Mouse (Mus musculus): ENCODE data around the gene Sufu. TPM values are rescaled to one million over a fixed set of nuclear protein-coding genes. Genes with fewer than 3 reads are reported as not detected.
A peak's percentile ranks its signal among the peaks of the same experiment; 100 is the strongest.

The Sufu gene
- total and polyA plus RNA-seq, 3 experiments = 11.4 to 42.5 TPM; not detected in 1

GRCm38 (mm10) chr19:46501401-46502068, 104.8 kb downstream of the Sufu start, which contains the start of gene Trim8 (continued):
- TF ChIP-seq E2F4 (IDR thresholded peaks at IDR 0.05; ENCODE audit: borderline replicate concordance, low read depth, low read length) (no peak), MEF2A (IDR thresholded peaks at IDR 0.05; ENCODE audit: extremely low read depth, insufficient replicate concordance, low read depth, low read length, poor library complexity, severe bottlenecking) (no peak), HCFC1 (IDR thresholded peaks at IDR 0.05; ENCODE audit: low read depth, low read length) (0 out of 2 replicates have a peak, but pooled peaks have one; percentile 39)

GRCm38 (mm10) chr19:46502069-46502455, 105.4 kb downstream of the Sufu start:
- DNase-seq (ENCODE audit: low read depth, low spot score) = peak; percentile 81
- H3K4me1 ChIP-seq (ENCODE audit: control insufficient read depth in 1 of 2, insufficient read depth in 2 of 2, low read length in 2 of 2) = peaks cover 5 to 28% of the 10 kb centered on the region in 2 experiments; a peak in 3 of 4 replicates

GRCm38 (mm10) chr19:46502471-46503166, 105.9 kb downstream of the Sufu start:
- Histone ChIP-seq H3K9ac (ENCODE audit: control insufficient read depth, low read depth, low read length, poor library complexity, severe bottlenecking) (peak overlapping the region; percentile 97), H3K4me1 (ENCODE audit: control insufficient read depth in 1 of 2, insufficient read depth in 2 of 2, low read length in 2 of 2) (peaks cover 5 to 28% of the 10 kb centered on the region in 2 experiments; a peak in 3 of 4 replicates), H3K4me3 (ENCODE audit: control insufficient read depth in 1 of 2, insufficient read depth in 1 of 2, low read depth in 2 of 2, low read length in 2 of 2) (peak overlapping the region; percentile 76 to 82), H3K9me3 (replicated peaks; ENCODE audit: insufficient read depth, low read length) (no peaks in the 10 kb centered on the region), H3K27ac (ENCODE audit: control insufficient read depth, low read depth, low read length) (peak overlapping the region; percentile 90), H3K27me3 (ENCODE audit: control insufficient read depth in 1 of 2, insufficient read depth in 2 of 2, low read length in 2 of 2) (no peaks in the 10 kb centered on the region), H3K79me2 (ENCODE audit: control insufficient read depth, insufficient read depth, low read length, poor library complexity) (peaks cover 68% of the 10 kb centered on the region), H3K36me3 (ENCODE audit: control insufficient read depth in 1 of 2, insufficient read depth in 2 of 2, low read length in 2 of 2) (peaks cover 2 to 18% of the 10 kb centered on the region in 2 experiments; a peak in 3 of 4 replicates)
- DNase-seq (ENCODE audit: low read depth, low spot score) = peak; percentile 97
- TF ChIP-seq USF1 (IDR thresholded peaks at IDR 0.05; ENCODE audit: low read depth, low read length) (0 out of 2 replicates have a peak, but pooled peaks have one; percentile 8), CTCF (IDR thresholded peaks at IDR 0.05 in 2 of 3, conservative IDR thresholded peaks at IDR 0.05 in 1 of 3; ENCODE audit: control insufficient read depth in 1 of 3, insufficient read depth in 1 of 3, low read depth in 2 of 3, low read length in 3 of 3, poor library complexity in 1 of 3, severe bottlenecking in 1 of 3) (peak; percentile 31 to 60 (median 41); a peak in 4 of 6 replicates), MAZ (IDR thresholded peaks at IDR 0.05; ENCODE audit: low read depth, low read length) (no peak), TCF12 (IDR thresholded peaks at IDR 0.05; ENCODE audit: low read depth, low read length) (peak; percentile 61; the same call in 1 of the 2 replicates), MXI1 (IDR thresholded peaks at IDR 0.05; ENCODE audit: low read depth, low read length) (peak; percentile 94), RCOR1 (IDR thresholded peaks at IDR 0.05; ENCODE audit: low read depth, low read length) (no peak; the same call in 1 of the 2 replicates), ZNF384 (IDR thresholded peaks at IDR 0.05; ENCODE audit: low read depth, low read length) (no peak), GATA1 (IDR thresholded peaks at IDR 0.05; ENCODE audit: low read depth, low read length) (peak; percentile 81), MYB (IDR thresholded peaks at IDR 0.05; ENCODE audit: low read depth, low read length) (no peak), UBTF (IDR thresholded peaks at IDR 0.05; ENCODE audit: borderline replicate concordance, insufficient read depth, low read depth, low read length) (peak; percentile 82; the same call in 1 of the 2 replicates), RAD21 (IDR thresholded peaks at IDR 0.05; ENCODE audit: low read depth, low read length) (no peak), ZC3H11A (IDR thresholded peaks at IDR 0.05; ENCODE audit: low read depth, low read length) (no peak), TAL1 (IDR thresholded peaks at IDR 0.05; ENCODE audit: low read length) (no peak), POLR2AphosphoS5 (IDR thresholded peaks at IDR 0.05; ENCODE audit: borderline replicate concordance, low read depth, low read length) (peak; percentile 96; the same call in 1 of the 2 replicates), SIN3A (IDR thresholded peaks at IDR 0.05; ENCODE audit: low read length) (peak; percentile 74; the same call in 1 of the 2 replicates), NELFE (IDR thresholded peaks at IDR 0.05; ENCODE audit: low read depth, low read length) (no peak; the same call in none of the 2 replicates), POLR2AphosphoS2 (IDR thresholded peaks at IDR 0.05; ENCODE audit: low read length) (peak; percentile 15; the same call in 1 of the 2 replicates), ELF1 (IDR thresholded peaks at IDR 0.05; ENCODE audit: low read depth, low read length) (no peak; the same call in 1 of the 2 replicates), TBP (IDR thresholded peaks at IDR 0.05; ENCODE audit: low read depth, low read length) (peak; percentile 76)

More at GRCm38 (mm10) chr19:46502069-46502455, 105.4 kb downstream of the Sufu start:
- Histone ChIP-seq H3K9me3 (replicated peaks; ENCODE audit: insufficient read depth, low read length) (no peaks in the 10 kb centered on the region), H3K79me2 (ENCODE audit: control insufficient read depth, insufficient read depth, low read length, poor library complexity) (peaks cover 63% of the 10 kb centered on the region), H3K27me3 (ENCODE audit: control insufficient read depth in 1 of 2, insufficient read depth in 2 of 2, low read length in 2 of 2) (no peaks in the 10 kb centered on the region), H3K27ac (ENCODE audit: control insufficient read depth, low read depth, low read length) (peak overlapping the region; percentile 90), H3K36me3 (ENCODE audit: control insufficient read depth in 1 of 2, insufficient read depth in 2 of 2, low read length in 2 of 2) (peaks cover 2 to 18% of the 10 kb centered on the region in 2 experiments; a peak in 3 of 4 replicates), H3K9ac (ENCODE audit: control insufficient read depth, low read depth, low read length, poor library complexity, severe bottlenecking) (peak overlapping the region; percentile 97), H3K4me3 (ENCODE audit: control insufficient read depth in 1 of 2, insufficient read depth in 1 of 2, low read depth in 2 of 2, low read length in 2 of 2) (peak overlapping the region; percentile 76 to 82)
- TF ChIP-seq ZMIZ1 (IDR thresholded peaks at IDR 0.05; ENCODE audit: low read depth, low read length) (0 out of 2 replicates have a peak, but pooled peaks have one; percentile 16), TCF12 (IDR thresholded peaks at IDR 0.05; ENCODE audit: low read depth, low read length) (no peak), CTCF (IDR thresholded peaks at IDR 0.05 in 2 of 3, conservative IDR thresholded peaks at IDR 0.05 in 1 of 3; ENCODE audit: control insufficient read depth in 1 of 3, insufficient read depth in 1 of 3, low read depth in 2 of 3, low read length in 3 of 3, poor library complexity in 1 of 3, severe bottlenecking in 1 of 3) (0 out of 6 replicates have a peak, but pooled peaks of 1 of the 3 experiments have one; percentile 22), POLR2A (IDR thresholded peaks at IDR 0.05; ENCODE audit: control insufficient read depth in 1 of 2, insufficient read depth in 1 of 2, low read depth in 1 of 2, low read length in 2 of 2, poor library complexity in 1 of 2) (0 out of 4 replicates have a peak, but pooled peaks of 1 of the 2 experiments have one; percentile 6), SIN3A (IDR thresholded peaks at IDR 0.05; ENCODE audit: low read length) (peak; percentile 6; the same call in 1 of the 2 replicates), UBTF (IDR thresholded peaks at IDR 0.05; ENCODE audit: borderline replicate concordance, insufficient read depth, low read depth, low read length) (peak; percentile 93)
